Mouse (Mus musculus) megakaryocyte, adult 5-6 weeks (primary cell): ENCODE results near the gene Cfap20. TPM values are rescaled to one million over a fixed set of nuclear protein-coding genes. Genes with fewer than 3 reads are reported as not detected.

Source experiments
- ATAC-seq: 2 replicates; pipeline ENCODE4 v1.8.0; 2016; ENCODE audit warnings: mild to moderate bottlenecking, inconsistent platforms; ENCODE audit not compliant: poor library complexity, severe bottlenecking
- total RNA-seq, 2 experiments: library from RNA; stranded (forward) in 1 of 2; stranded (reverse) in 1 of 2; fragments of 153-499, 151-499 nt in 1 of 2; fragments of 221-1000, 200-1000 nt in 1 of 2; gene quantifications; 2 replicates each; pipeline versions ENCODE4 v1.2.3 to v1.2.4; 2015 to 2017

The Cfap20 gene
- total RNA-seq (2015) (45.0 and 53.8 TPM in 2 replicates), total RNA-seq (2017) (28.4 and 34.7 TPM in 2 replicates)

- peak; percentile 98 for ATAC-seq
Measured at GRCm38 (mm10) chr8:95434686-95435439, at the start of gene Cfap20. TSS of gene Cfap20 (minus strand) at chr8:95434869.

- ATAC-seq = no peak
Measured at GRCm38 (mm10) chr8:95470008-95470407, 35.3 kb upstream of the Cfap20 start.

- ATAC-seq = no peak
Measured at GRCm38 (mm10) chr8:95468995-95469394, 34.3 kb upstream of the Cfap20 start.

GRCm38 (mm10) chr8:95466543-95466942, 31.9 kb upstream of the Cfap20 start:
- ATAC-seq = no peak

- ATAC-seq = no peak
Measured at GRCm38 (mm10) chr8:95452518-95452917, 17.8 kb upstream of the Cfap20 start.

GRCm38 (mm10) chr8:95450271-95450670, 15.6 kb upstream of the Cfap20 start:
- no peak for ATAC-seq

GRCm38 (mm10) chr8:95447661-95448060, 13.0 kb upstream of the Cfap20 start:
- no peak for ATAC-seq

- no peak for ATAC-seq
Measured at GRCm38 (mm10) chr8:95445042-95445441, 10.4 kb upstream of the Cfap20 start.

- ATAC-seq = no peak
Measured at GRCm38 (mm10) chr8:95441491-95442039, 6.9 kb upstream of the Cfap20 start.

- ATAC-seq = no peak
Measured at GRCm38 (mm10) chr8:95440168-95440709, 5.6 kb upstream of the Cfap20 start.

- no peak for ATAC-seq
Measured at GRCm38 (mm10) chr8:95439421-95439820, 4.8 kb upstream of the Cfap20 start.

GRCm38 (mm10) chr8:95437341-95437992, 2.8 kb upstream of the Cfap20 start:
- no peak for ATAC-seq

- ATAC-seq = no peak
Measured at GRCm38 (mm10) chr8:95435930-95436329, 1.3 kb upstream of the Cfap20 start.

GRCm38 (mm10) chr8:95435471-95435870, 802 bp upstream of the Cfap20 start:
- ATAC-seq = no peak

- ATAC-seq = no peak
Measured at GRCm38 (mm10) chr8:95434233-95434632, 436 bp downstream of the Cfap20 start.

- no peak for ATAC-seq
Measured at GRCm38 (mm10) chr8:95433124-95433523, 1.5 kb downstream of the Cfap20 start.

GRCm38 (mm10) chr8:95432471-95432870, 2.2 kb downstream of the Cfap20 start:
- ATAC-seq = no peak

- no peak for ATAC-seq
Measured at GRCm38 (mm10) chr8:95429945-95430344, 4.7 kb downstream of the Cfap20 start.

- peak; percentile 92 for ATAC-seq
Measured at GRCm38 (mm10) chr8:95427594-95428535, 6.8 kb downstream of the Cfap20 start.

- ATAC-seq = no peak
Measured at GRCm38 (mm10) chr8:95426781-95427281, 7.8 kb downstream of the Cfap20 start.
